Mouse (Mus musculus): ENCODE data around the gene Gigyf2. TPM values are rescaled to one million over a fixed set of nuclear protein-coding genes. Genes with fewer than 3 reads are reported as not detected.

Gigyf2 gene
- polyA plus RNA-seq (2014; fragmentation: Nextera tagmentation; extraction: Ambion mirVana) = 51.5 and 62.9 TPM in 2 replicates

GRCm38 (mm10) chr1:87326742-87327163 lies at the start of gene Gigyf2:
Gigyf2 (plus strand) TSS chr1:87326998.
- 0% methylated on average over 23 of the region's 36 CpGs for WGBS
- no peaks in the 10 kb centered on the region for H3K9me3 ChIP-seq (ENCODE audit: control insufficient read depth, low read length)
- H3K27me3 ChIP-seq (ENCODE audit: control insufficient read depth, insufficient read depth, low read length) = no peaks in the 10 kb centered on the region
- peak within 1 kb of the TSS; percentile 93 for H3K27ac ChIP-seq (ENCODE audit: low read depth, low read length)
- H3K9ac ChIP-seq (ENCODE audit: low read length) = peak within 1 kb of the TSS; percentile 91
- DNase-seq (ENCODE audit: low spot score) (peak; percentile 98), ATAC-seq (ENCODE audit: insufficient read depth, low FRiP score, low TSS enrichment) (peak; percentile 96)
- 0 out of 2 replicates have a peak, but pooled peaks cover 4% of the 10 kb centered on the region for H3K4me1 ChIP-seq (ENCODE audit: control insufficient read depth, insufficient read depth, low read length)
- H3K36me3 ChIP-seq (ENCODE audit: control insufficient read depth, insufficient read depth, low read length) = no peaks in the 10 kb centered on the region
- H3K4me2 ChIP-seq (ENCODE audit: low read depth) = peak within 1 kb of the TSS; percentile 53
- peak within 1 kb of the TSS; percentile 99 for H3K4me3 ChIP-seq (ENCODE audit: low read depth, low read length)

GRCm38 (mm10) chr1:87280281-87280680 lies 46.5 kb upstream of the Gigyf2 start:
- ATAC-seq (ENCODE audit: insufficient read depth, low FRiP score, low TSS enrichment) = no peak

DNA sequence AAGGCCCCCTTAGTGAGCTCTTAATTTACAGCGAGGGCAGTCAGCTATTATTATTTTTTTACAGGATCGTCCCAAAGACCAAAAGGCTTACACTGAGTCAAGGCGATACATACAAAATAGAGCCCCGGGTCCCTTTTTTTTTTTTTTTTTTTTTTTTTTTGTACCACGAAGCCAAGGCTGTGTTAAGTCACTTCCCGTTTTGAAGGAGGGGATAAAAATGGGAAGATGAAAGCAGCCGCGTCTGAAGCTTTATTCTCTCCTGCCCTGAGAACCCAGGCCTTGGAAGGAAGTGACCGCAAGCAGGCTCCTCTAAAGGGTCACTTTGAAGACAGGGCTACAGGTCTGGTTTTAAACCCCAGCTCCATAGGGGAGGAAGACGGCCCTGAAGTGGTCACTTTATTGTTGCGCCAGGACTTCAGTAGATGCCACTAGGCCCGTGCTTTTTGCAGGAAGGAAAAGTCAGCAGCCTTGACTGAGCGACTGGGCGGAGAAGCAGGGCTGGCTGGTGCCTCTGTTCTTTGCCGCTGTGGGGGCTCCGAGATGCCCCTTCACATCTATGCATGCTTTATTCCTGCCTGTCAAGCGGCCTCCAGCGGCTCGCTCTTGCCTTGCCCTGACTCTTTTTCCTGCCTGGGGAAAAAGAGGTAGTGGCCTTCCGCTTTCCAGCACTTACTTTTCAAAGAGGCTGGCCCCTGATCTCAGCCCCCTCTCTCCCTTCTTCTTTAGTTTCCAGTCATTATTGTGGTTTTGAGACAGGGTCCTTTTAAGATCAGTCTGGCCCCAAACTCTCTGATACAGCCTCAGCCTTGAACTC lies 45.0 kb upstream of the Gigyf2 start:
- Histone ChIP-seq H3K4me1 (ENCODE audit: control insufficient read depth, insufficient read depth, low read length) (no peaks in the 10 kb centered on the region), H3K9ac (ENCODE audit: low read length) (peak overlapping the region; percentile 26; the same call in 1 of the 2 replicates), H3K27ac (ENCODE audit: low read depth, low read length) (no peak overlapping the region), H3K9me3 (ENCODE audit: control insufficient read depth, low read length) (no peaks in the 10 kb centered on the region), H3K4me2 (ENCODE audit: low read depth) (peak overlapping the region; percentile 16; the same call in 1 of the 2 replicates), H3K4me3 (ENCODE audit: low read depth, low read length) (no peak overlapping the region), H3K27me3 (ENCODE audit: control insufficient read depth, insufficient read depth, low read length) (no peaks in the 10 kb centered on the region), H3K36me3 (ENCODE audit: control insufficient read depth, insufficient read depth, low read length) (no peaks in the 10 kb centered on the region)
- ATAC-seq (ENCODE audit: insufficient read depth, low FRiP score, low TSS enrichment) = no peak
- 13% methylated on average over 20 of the region's 20 CpGs for WGBS
- DNase-seq (ENCODE audit: low spot score) = no peak

More at GRCm38 (mm10) chr1:87280281-87280680, 46.5 kb upstream of the Gigyf2 start:
- no peak overlapping the region for H3K4me3 ChIP-seq (ENCODE audit: low read depth, low read length)
- no peaks in the 10 kb centered on the region for H3K9me3 ChIP-seq (ENCODE audit: control insufficient read depth, low read length)
- H3K4me1 ChIP-seq (ENCODE audit: control insufficient read depth, insufficient read depth, low read length) = no peaks in the 10 kb centered on the region
- H3K4me2 ChIP-seq (ENCODE audit: low read depth) = no peak overlapping the region
- no peak for DNase-seq (ENCODE audit: low spot score)
- no peak overlapping the region for H3K27ac ChIP-seq (ENCODE audit: low read depth, low read length)
- H3K9ac ChIP-seq (ENCODE audit: low read length) = no peak overlapping the region
- H3K27me3 ChIP-seq (ENCODE audit: control insufficient read depth, insufficient read depth, low read length) = no peaks in the 10 kb centered on the region
- H3K36me3 ChIP-seq (ENCODE audit: control insufficient read depth, insufficient read depth, low read length) = no peaks in the 10 kb centered on the region
- WGBS = 81% methylated on average over 5 of the region's 5 CpGs

- Histone ChIP-seq H3K27me3 (ENCODE audit: control insufficient read depth, insufficient read depth, low read length) (no peaks in the 10 kb centered on the region), H3K9ac (ENCODE audit: low read length) (no peak overlapping the region), H3K9me3 (ENCODE audit: control insufficient read depth, low read length) (no peaks in the 10 kb centered on the region), H3K27ac (ENCODE audit: low read depth, low read length) (no peak overlapping the region), H3K4me2 (ENCODE audit: low read depth) (no peak overlapping the region), H3K4me3 (ENCODE audit: low read depth, low read length) (no peak overlapping the region), H3K36me3 (ENCODE audit: control insufficient read depth, insufficient read depth, low read length) (no peaks in the 10 kb centered on the region), H3K4me1 (ENCODE audit: control insufficient read depth, insufficient read depth, low read length) (0 out of 2 replicates have a peak, but pooled peaks cover 3% of the 10 kb centered on the region)
- DNase-seq (ENCODE audit: low spot score) (no peak), ATAC-seq (ENCODE audit: insufficient read depth, low FRiP score, low TSS enrichment) (no peak)
- WGBS = 69% methylated on average over 6 of the region's 6 CpGs
These were observed 44.4 kb upstream of the Gigyf2 start for GRCm38 (mm10) chr1:87282413-87282788.

DNA sequence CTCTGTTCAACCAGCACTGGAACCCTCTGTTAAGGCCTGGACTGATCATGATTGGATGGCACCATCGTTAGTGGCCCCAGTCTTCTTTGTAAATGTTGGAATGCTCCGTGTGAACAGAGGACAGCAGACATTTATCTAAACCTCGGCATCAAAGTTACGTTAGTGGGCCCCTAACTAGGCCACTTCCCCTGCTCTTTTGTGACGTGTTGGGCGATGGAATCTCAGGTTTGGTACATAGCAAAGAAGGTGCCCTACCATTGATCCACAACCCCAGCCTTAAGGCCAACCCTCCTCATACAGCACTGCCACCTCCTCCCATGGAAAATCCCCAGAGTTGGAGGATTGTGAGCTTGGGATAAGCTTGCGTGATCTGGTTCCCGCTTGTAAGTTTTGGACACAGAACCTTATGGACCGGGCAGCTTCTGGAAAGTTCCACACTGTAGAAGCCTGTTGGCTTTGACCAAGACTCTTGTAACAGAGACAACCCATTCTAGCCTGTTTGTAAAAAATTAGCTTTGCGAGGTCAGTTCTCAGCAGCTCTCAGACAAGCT lies 43.3 kb upstream of the Gigyf2 start:
- 83% methylated on average over 10 of the region's 10 CpGs for WGBS
- no peak overlapping the region for H3K4me2 ChIP-seq (ENCODE audit: low read depth)
- no peak overlapping the region for H3K27ac ChIP-seq (ENCODE audit: low read depth, low read length)
- no peaks in the 10 kb centered on the region for H3K36me3 ChIP-seq (ENCODE audit: control insufficient read depth, insufficient read depth, low read length)
- no peaks in the 10 kb centered on the region for H3K9me3 ChIP-seq (ENCODE audit: control insufficient read depth, low read length)
- H3K4me1 ChIP-seq (ENCODE audit: control insufficient read depth, insufficient read depth, low read length) = 0 out of 2 replicates have a peak, but pooled peaks cover 3% of the 10 kb centered on the region
- ATAC-seq (ENCODE audit: insufficient read depth, low FRiP score, low TSS enrichment) = no peak
- no peak for DNase-seq (ENCODE audit: low spot score)
- no peak overlapping the region for H3K4me3 ChIP-seq (ENCODE audit: low read depth, low read length)
- H3K9ac ChIP-seq (ENCODE audit: low read length) = no peak overlapping the region
- no peaks in the 10 kb centered on the region for H3K27me3 ChIP-seq (ENCODE audit: control insufficient read depth, insufficient read depth, low read length)

GRCm38 (mm10) chr1:87287105-87287504 lies 39.7 kb upstream of the Gigyf2 start:
- H3K4me1 ChIP-seq (ENCODE audit: control insufficient read depth, insufficient read depth, low read length) = 0 out of 2 replicates have a peak, but pooled peaks cover 3% of the 10 kb centered on the region
- 65% methylated on average over 2 of the region's 2 CpGs for WGBS
- ATAC-seq (ENCODE audit: insufficient read depth, low FRiP score, low TSS enrichment) = no peak

GRCm38 (mm10) chr1:87291416-87291815 lies 35.4 kb upstream of the Gigyf2 start:
- Histone ChIP-seq H3K4me2 (ENCODE audit: low read depth) (no peak overlapping the region), H3K9me3 (ENCODE audit: control insufficient read depth, low read length) (no peaks in the 10 kb centered on the region), H3K36me3 (ENCODE audit: control insufficient read depth, insufficient read depth, low read length) (no peaks in the 10 kb centered on the region), H3K4me1 (ENCODE audit: control insufficient read depth, insufficient read depth, low read length) (0 out of 2 replicates have a peak, but pooled peaks cover 3% of the 10 kb centered on the region), H3K27me3 (ENCODE audit: control insufficient read depth, insufficient read depth, low read length) (no peaks in the 10 kb centered on the region), H3K27ac (ENCODE audit: low read depth, low read length) (no peak overlapping the region), H3K4me3 (ENCODE audit: low read depth, low read length) (no peak overlapping the region), H3K9ac (ENCODE audit: low read length) (no peak overlapping the region)
- DNase-seq (ENCODE audit: low spot score) (no peak), ATAC-seq (ENCODE audit: insufficient read depth, low FRiP score, low TSS enrichment) (no peak)
- WGBS = 67% methylated on average over 8 of the region's 8 CpGs

More at GRCm38 (mm10) chr1:87287105-87287504, 39.7 kb upstream of the Gigyf2 start:
- no peaks in the 10 kb centered on the region for H3K36me3 ChIP-seq (ENCODE audit: control insufficient read depth, insufficient read depth, low read length)
- no peak overlapping the region for H3K9ac ChIP-seq (ENCODE audit: low read length)
- no peaks in the 10 kb centered on the region for H3K27me3 ChIP-seq (ENCODE audit: control insufficient read depth, insufficient read depth, low read length)
- no peak overlapping the region for H3K4me3 ChIP-seq (ENCODE audit: low read depth, low read length)
- no peak for DNase-seq (ENCODE audit: low spot score)
- H3K4me2 ChIP-seq (ENCODE audit: low read depth) = no peak overlapping the region
- H3K27ac ChIP-seq (ENCODE audit: low read depth, low read length) = no peak overlapping the region
- H3K9me3 ChIP-seq (ENCODE audit: control insufficient read depth, low read length) = no peaks in the 10 kb centered on the region

DNA sequence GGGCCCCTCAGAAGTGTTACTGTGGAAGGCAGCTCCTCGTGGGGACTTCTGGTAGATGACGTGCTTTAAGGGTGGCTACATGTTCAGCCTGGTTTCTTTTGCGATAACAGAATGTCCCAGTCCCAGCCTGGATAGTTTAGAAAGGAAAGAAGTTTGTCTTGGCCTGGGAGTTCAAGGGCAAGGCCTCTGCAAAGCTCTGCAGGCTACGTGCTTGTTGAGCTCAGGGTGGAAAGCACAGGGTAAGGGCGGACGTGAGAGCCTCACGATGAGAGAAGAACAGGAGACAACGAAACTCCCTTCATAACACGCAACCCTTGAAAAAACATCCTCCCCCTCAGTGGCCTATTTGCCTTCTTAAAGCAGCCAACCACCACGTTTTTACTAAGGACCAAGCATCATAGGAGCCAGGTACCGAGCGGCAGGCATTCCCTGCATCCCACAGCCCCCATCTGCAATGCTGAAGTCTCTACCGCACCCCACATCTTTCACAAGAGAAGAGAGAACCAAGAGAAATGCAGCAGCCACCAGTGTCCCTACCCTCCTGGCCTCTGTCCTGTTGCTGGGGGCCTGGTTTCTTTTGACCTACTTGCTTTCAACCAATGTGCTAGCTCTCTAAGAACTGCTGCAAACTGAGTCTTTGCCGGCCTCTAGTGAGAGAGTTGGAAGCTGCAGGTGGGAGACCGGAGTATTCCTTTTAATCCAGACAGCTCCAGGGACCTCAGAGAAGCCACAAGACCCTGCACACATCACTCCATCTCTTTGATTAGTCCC lies 34.2 kb upstream of the Gigyf2 start:
- Histone ChIP-seq H3K4me2 (ENCODE audit: low read depth) (no peak overlapping the region), H3K9me3 (ENCODE audit: control insufficient read depth, low read length) (no peaks in the 10 kb centered on the region), H3K4me3 (ENCODE audit: low read depth, low read length) (no peak overlapping the region), H3K9ac (ENCODE audit: low read length) (no peak overlapping the region), H3K27me3 (ENCODE audit: control insufficient read depth, insufficient read depth, low read length) (no peaks in the 10 kb centered on the region), H3K27ac (ENCODE audit: low read depth, low read length) (no peak overlapping the region), H3K36me3 (ENCODE audit: control insufficient read depth, insufficient read depth, low read length) (no peaks in the 10 kb centered on the region), H3K4me1 (ENCODE audit: control insufficient read depth, insufficient read depth, low read length) (no peaks in the 10 kb centered on the region)
- peak; percentile 44 for DNase-seq (ENCODE audit: low spot score)
- WGBS = 70% methylated on average over 15 of the region's 15 CpGs
- no peak for ATAC-seq (ENCODE audit: insufficient read depth, low FRiP score, low TSS enrichment)
